Mouse (Mus musculus) MEL (cell line): ENCODE measurements at regions not wholly inside any gene's neighbourhood (a gene's known extent, or its start where the extent isn't known, plus 50 kb on each side); places are given as distances from the start of the nearest gene placed in this dataset.

ENCODE experiments used
- CTCF ChIP-seq, 3 experiments: IDR thresholded peaks in 2 of 3; conservative IDR thresholded peaks in 1 of 3; 2 replicates each; pipeline ENCODE4 v1.5.1; 2011 to 2012; ENCODE audit warnings: low read length in 3 of 3, low read depth in 2 of 3, mild to moderate bottlenecking in 2 of 3, improper control_type of control experiment in 1 of 3, inconsistent platforms in 1 of 3, mixed read lengths in 1 of 3, moderate library complexity in 1 of 3; ENCODE audit not compliant: control insufficient read depth in 1 of 3, insufficient read depth in 1 of 3, poor library complexity in 1 of 3, severe bottlenecking in 1 of 3
- EP300 ChIP-seq, 2 experiments: IDR thresholded peaks; 2 replicates each; pipeline ENCODE4 v1.6.1; 2011; ENCODE audit warnings: improper control_type of control experiment in 2 of 2, low read length in 2 of 2, low read depth in 1 of 2, mild to moderate bottlenecking in 1 of 2
- HCFC1 ChIP-seq: IDR thresholded peaks from 2 replicates; pipeline ENCODE4 v1.6.1; 2012; ENCODE audit warnings: low read depth, mild to moderate bottlenecking, inconsistent platforms, low read length, improper control_type of control experiment, moderate library complexity
- MXI1 ChIP-seq: IDR thresholded peaks from 2 replicates; pipeline ENCODE4 v1.6.1; 2011; ENCODE audit warnings: mild to moderate bottlenecking, low read depth, low read length, improper control_type of control experiment
- POLR2A ChIP-seq, 2 experiments: IDR thresholded peaks; 2 replicates each; pipeline ENCODE4 v1.6.1; 2011 to 2012; ENCODE audit warnings: low read length in 2 of 2, mild to moderate bottlenecking in 2 of 2, control low read depth in 1 of 2, improper control_type of control experiment in 1 of 2, low read depth in 1 of 2, moderate library complexity in 1 of 2; ENCODE audit not compliant: control insufficient read depth in 1 of 2, insufficient read depth in 1 of 2, poor library complexity in 1 of 2
- ZC3H11A ChIP-seq: IDR thresholded peaks from 2 replicates; pipeline ENCODE4 v1.6.1; 2012; ENCODE audit warnings: low read depth, mild to moderate bottlenecking, inconsistent platforms, low read length, improper control_type of control experiment

- no peak for TF ChIP-seq CTCF (IDR thresholded peaks at IDR 0.05 in 2 of 3, conservative IDR thresholded peaks at IDR 0.05 in 1 of 3; ENCODE audit: control insufficient read depth in 1 of 3, insufficient read depth in 1 of 3, low read depth in 2 of 3, low read length in 3 of 3, poor library complexity in 1 of 3, severe bottlenecking in 1 of 3)
- no peak for TF ChIP-seq HCFC1
- no peak for TF ChIP-seq EP300 (IDR thresholded peaks at IDR 0.05; ENCODE audit: low read depth in 1 of 2, low read length in 2 of 2)
- no peak for TF ChIP-seq POLR2A (IDR thresholded peaks at IDR 0.05; ENCODE audit: control insufficient read depth in 1 of 2, insufficient read depth in 1 of 2, low read depth in 1 of 2, low read length in 2 of 2, poor library complexity in 1 of 2)
- no peak for TF ChIP-seq MXI1
- no peak for TF ChIP-seq ZC3H11A
These were observed 208.1 kb upstream of the Daam1 start for GRCm38 (mm10) chr12:71622761-71623160.
